Mouse (Mus musculus) bone marrow macrophage, adult 2 months (primary cell): ENCODE results near the gene Dnase2b. TPM values are rescaled to one million over a fixed set of nuclear protein-coding genes. Genes with fewer than 3 reads are reported as not detected.

Experiments used
- H3K27ac ChIP-seq: 2 replicates; pipeline ENCODE4 v1.5.1; 2012; ENCODE audit warnings: low read depth, low read length; ENCODE audit not compliant: insufficient read depth
- H3K4me1 ChIP-seq: 2 replicates; pipeline ENCODE4 v1.6.1; 2012; ENCODE audit warnings: low read length; ENCODE audit not compliant: control insufficient read depth, insufficient read depth
- H3K4me3 ChIP-seq: 2 replicates; pipeline ENCODE4 v1.5.1; 2012; ENCODE audit warnings: mild to moderate bottlenecking, low read length, moderate library complexity; ENCODE audit not compliant: insufficient read depth
- CTCF ChIP-seq: IDR thresholded peaks from 2 replicates; pipeline ENCODE4 v1.5.1; 2012; ENCODE audit warnings: low read depth, mild to moderate bottlenecking, low read length, moderate library complexity
- POLR2A ChIP-seq: IDR thresholded peaks from 2 replicates; pipeline ENCODE4 v1.6.1; 2012; ENCODE audit warnings: mild to moderate bottlenecking, low read depth, low read length, borderline replicate concordance
- polyA plus RNA-seq: library from polyadenylated mRNA; stranded (reverse); fragments of >200 nt; gene quantifications from 2 replicates; pipeline ENCODE4 v1.2.4, GENCODE M21; 2012; ENCODE audit not compliant: missing spikeins, insufficient read depth, insufficient read length

Gene Dnase2b
- polyA plus RNA-seq, 1 experiment: not detected

DNA sequence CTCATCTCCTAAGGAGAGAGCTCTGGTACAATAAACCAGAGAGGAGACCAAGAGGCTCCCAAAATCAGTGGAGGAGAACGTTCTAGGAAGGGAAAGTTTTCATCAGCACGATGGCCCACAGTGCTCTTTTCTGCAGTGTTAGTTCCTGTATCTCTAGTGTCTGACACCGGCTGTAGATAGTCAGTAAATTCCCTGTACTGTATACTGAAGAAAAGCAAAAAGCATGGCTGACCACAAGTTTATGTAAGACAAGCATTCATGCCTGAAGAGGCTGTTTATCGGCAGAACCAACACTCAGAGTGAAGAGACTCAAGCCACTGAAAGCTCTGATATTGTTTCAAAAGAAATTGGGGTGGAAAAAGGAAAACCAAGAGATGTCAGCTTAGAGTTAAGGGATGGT, 31.9 kb downstream of the Dnase2b start:
- TF ChIP-seq POLR2A: no peak
- TF ChIP-seq CTCF: no peak
- H3K4me3 ChIP-seq: peak overlapping the region; percentile 47

DNA sequence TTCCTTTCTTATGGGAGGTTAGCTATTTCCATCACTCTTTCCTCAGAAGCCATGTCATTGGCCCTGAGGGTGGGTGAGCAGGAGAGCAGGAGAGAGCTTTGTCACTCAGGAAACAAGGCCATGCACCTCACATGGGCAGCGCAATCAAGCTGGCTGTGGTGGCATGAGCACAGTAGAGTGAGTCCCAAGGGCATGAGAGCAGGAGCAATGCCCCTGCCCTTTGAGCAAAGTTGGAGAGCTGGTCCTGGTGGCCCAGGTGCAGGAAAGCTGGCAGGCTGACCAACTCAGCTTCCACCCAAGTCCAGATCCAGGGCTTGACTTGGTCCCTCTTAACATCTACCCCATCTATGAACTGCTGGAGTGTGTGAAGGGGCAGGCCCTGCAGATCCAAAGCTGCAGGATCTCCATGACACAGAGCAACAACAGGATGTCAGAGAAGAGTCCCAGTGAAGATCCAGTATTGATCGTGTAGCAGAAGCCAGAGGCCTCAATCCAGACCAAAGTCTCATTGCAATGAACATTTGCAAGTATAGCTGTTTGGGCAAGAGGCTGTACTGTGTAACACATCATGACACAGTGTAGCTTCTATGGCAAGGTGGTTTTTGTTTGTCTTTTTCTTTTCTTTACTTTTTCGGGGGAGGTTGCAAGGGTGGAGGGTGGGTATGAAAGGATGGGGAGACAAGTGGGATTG, 35.2 kb downstream of the Dnase2b start:
- Histone ChIP-seq H3K4me1 (peaks cover 8% of the 10 kb centered on the region), H3K4me3 (no peak overlapping the region), H3K27ac (no peak overlapping the region)
- no peak for TF ChIP-seq POLR2A
- TF ChIP-seq CTCF: no peak

More for the DNA sequence above, 31.9 kb downstream of the Dnase2b start:
- Histone ChIP-seq H3K27ac (no peak overlapping the region), H3K4me1 (peaks cover 8% of the 10 kb centered on the region)

DNA sequence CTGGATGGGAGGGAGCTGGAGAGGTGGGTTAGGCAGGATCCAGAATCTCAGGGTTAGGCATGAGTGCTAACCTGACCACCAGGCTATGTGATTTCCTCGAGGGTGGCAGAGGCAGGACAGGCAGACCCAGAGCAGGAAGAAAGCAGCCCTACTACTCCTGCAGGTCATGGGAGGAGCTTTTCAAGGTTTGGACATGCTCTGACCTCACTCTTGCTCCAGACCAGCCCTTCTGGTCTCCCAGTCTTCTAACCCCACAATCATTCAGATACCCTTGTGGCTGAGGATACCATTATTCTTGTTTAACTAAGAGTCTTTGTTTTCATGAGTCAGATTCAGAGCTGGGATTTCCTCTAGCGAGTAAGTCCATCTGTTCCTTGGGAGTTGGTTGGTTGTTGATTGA, 37.8 kb downstream of the Dnase2b start:
- Histone ChIP-seq H3K27ac (no peak overlapping the region), H3K4me1 (no peaks in the 10 kb centered on the region), H3K4me3 (no peak overlapping the region)
- TF ChIP-seq POLR2A: no peak
- TF ChIP-seq CTCF: no peak

DNA sequence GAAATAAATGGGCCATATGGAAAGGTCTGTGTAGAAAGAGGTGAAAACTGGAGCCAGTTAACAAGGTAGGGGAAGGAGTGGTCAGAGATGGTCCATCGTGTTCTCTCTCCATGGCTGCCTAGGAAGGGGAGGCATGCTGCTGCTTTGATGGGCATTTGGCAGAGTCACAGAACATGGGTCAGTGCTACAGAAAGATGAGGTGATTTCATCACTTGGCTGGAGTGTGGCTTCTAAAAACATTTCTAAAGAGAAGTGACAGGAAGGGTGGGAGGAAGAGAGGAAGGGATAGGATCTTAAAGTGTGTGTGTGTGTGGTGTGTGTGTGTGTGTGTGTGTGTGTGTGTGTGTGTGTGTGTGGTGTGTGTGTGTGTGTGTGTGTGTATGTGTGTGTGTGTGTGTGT, 44.1 kb downstream of the Dnase2b start:
- peaks cover 12% of the 10 kb centered on the region for H3K4me1 ChIP-seq
- H3K27ac ChIP-seq: no peak overlapping the region
- H3K4me3 ChIP-seq: no peak overlapping the region
- TF ChIP-seq POLR2A (no peak), CTCF (no peak)

DNA sequence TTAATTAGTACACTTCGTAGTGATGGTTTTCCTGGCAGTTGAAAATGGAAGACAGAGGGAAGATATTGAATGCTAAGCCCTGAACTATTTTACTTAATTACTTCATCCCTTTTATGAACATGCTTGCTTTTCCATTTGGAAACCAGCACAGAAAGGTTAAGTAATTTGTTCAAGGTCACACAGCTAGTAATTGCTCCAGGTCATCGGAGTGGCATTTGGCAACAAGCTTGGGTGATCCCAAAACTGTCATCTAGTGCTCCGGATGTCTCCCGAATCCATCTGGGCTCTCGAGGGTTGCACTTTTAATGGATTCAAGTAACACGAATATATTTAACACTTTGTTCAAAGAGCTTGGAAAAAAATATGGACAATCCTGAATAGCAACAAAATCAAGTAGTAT, 44.5 kb downstream of the Dnase2b start:
- Histone ChIP-seq H3K4me1 (peaks cover 12% of the 10 kb centered on the region), H3K4me3 (no peak overlapping the region), H3K27ac (no peak overlapping the region)
- TF ChIP-seq CTCF: no peak
- no peak for TF ChIP-seq POLR2A

DNA sequence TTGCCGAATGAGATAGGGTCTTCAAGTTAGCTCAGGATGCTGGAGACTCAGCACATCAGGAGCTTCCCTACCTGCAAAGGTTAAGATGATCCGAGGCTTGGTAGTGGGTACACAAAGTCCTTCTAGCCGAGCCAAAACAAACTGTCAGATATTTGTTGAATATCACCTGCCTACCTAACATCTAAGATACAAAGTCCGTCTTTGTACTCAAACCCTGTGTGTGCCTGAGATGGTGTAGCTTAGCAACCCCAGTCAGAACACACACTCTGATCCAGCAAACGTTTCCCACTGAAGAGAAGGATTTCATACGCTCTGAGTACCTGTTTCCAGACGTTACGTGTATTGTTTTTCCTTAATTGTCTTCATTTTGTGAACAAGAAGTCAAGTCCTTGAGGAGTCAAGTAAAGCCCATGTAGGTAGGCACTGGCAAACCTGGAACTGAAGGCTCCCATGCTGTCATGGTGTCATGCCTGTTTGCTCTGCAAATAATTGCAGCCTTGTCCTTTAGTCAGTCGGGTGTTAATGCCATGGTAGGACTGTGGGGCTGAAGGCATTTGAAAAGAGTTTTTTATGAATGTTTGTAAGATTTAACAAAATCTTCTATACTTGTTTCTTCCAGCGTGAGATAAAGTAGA, 45.1 kb downstream of the Dnase2b start, which contains the start of gene Uox:
Gene Uox, plus strand, starts transcription at position 279 of the 635 bp plus-strand sequence.
- peaks cover 12% of the 10 kb centered on the region for H3K4me1 ChIP-seq
- no peak within 1 kb of the TSS for H3K27ac ChIP-seq
- H3K4me3 ChIP-seq: no peak within 1 kb of the TSS
- TF ChIP-seq CTCF: no peak
- no peak for TF ChIP-seq POLR2A

DNA sequence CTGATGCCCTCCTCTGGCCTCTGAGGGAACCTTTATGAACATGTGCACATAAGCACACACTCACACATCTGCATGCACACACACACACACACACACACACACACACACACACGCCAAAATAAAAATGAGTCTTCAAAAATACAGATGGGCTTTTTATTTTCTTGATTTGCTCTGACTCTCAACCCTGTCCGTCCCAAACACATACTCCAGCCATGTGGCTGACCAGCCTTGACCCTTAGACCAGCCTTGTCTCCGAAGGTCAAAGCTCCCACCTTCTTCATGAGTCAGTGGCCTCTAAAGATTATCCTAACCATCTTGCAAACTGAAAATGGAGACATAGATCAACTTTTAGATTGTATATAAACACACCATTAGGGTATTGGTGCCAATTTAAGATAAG, 45.8 kb downstream of the Dnase2b start:
- H3K4me3 ChIP-seq: no peak overlapping the region
- peaks cover 12% of the 10 kb centered on the region for H3K4me1 ChIP-seq
- no peak for TF ChIP-seq CTCF
- no peak for TF ChIP-seq POLR2A
- H3K27ac ChIP-seq: no peak overlapping the region

DNA sequence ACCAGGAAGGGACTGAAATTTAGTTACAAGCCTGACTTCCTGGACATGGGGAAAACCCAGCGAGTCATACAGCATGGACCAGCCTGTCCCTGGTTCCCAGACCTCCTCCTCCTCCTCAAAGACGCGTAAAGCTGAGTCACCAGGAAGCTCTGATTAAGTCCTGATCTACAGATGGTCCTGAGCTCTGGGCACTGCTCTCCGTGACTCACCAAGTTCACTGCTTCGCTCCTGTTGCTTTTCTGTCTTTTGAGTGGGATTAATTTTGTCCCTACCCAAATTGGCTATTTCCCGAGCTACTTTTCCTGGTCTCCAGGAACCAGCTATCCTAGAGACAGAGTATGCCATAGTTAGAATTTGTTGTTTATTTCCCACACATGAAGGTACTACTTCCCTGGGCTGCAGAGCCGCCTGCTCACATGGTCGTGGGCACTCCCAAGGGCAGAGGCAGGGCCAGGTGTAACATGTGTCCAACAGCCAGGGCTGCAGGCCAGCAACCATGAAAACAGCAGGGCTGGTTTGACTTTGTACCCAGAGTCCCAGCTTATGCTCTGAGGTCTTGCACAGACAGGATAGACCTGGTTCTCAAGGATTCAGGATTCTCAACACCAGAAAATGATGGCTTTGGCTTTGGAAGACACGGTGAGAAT, 47.4 kb downstream of the Dnase2b start:
- no peak overlapping the region for H3K4me3 ChIP-seq
- H3K27ac ChIP-seq: no peak overlapping the region
- peaks cover 12% of the 10 kb centered on the region for H3K4me1 ChIP-seq
- TF ChIP-seq POLR2A: no peak
- no peak for TF ChIP-seq CTCF

DNA sequence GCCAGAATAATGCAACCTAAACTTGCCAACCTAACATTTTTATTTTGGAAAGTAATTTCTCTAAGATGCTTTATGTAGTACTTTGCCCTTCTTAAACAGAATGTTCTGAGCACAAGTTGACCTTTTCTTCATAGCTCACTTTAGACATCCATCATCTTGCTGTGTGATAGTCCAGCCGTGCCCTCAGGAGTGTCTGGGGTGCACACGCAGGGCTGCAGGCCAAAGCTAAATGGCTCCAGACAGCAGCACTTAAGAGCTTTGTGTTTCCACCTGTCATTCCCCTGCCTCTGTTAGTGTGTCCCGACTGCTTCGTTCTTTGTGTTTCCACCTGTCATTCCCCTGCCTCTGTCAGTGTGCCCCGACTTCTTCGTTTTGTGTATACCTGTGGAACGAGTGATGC, 48.0 kb downstream of the Dnase2b start:
- no peak overlapping the region for H3K4me3 ChIP-seq
- peaks cover 12% of the 10 kb centered on the region for H3K4me1 ChIP-seq
- TF ChIP-seq POLR2A (no peak), CTCF (no peak)
- H3K27ac ChIP-seq: no peak overlapping the region

DNA sequence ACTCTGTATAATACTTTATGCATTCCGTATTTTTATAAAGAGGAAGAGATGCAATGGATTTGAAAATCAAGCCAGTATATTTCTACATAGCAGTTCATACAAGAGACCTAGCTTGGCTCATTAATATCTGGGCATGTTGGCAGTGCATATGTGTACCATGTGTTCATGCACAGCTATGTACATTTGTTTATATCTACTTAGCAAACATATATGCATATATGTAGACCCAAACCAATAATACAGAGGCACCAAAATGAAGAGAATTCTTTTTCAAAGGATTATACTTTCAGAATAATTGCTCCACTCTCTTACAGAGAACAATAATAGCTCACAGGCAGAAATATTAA, 50.4 kb downstream of the Dnase2b start:
- H3K4me3 ChIP-seq: no peak overlapping the region

More for the DNA sequence above, 50.4 kb downstream of the Dnase2b start:
- TF ChIP-seq CTCF: no peak
- TF ChIP-seq POLR2A: no peak
- H3K4me1 ChIP-seq: peaks cover 8% of the 10 kb centered on the region
- no peak overlapping the region for H3K27ac ChIP-seq
